Mouse (Mus musculus): ENCODE data around the gene Hephl1. TPM values are rescaled to one million over a fixed set of nuclear protein-coding genes. Genes with fewer than 3 reads are reported as not detected.

The Hephl1 gene
- polyA plus RNA-seq, 1 experiment from 2014 or later: not detected

DNA sequence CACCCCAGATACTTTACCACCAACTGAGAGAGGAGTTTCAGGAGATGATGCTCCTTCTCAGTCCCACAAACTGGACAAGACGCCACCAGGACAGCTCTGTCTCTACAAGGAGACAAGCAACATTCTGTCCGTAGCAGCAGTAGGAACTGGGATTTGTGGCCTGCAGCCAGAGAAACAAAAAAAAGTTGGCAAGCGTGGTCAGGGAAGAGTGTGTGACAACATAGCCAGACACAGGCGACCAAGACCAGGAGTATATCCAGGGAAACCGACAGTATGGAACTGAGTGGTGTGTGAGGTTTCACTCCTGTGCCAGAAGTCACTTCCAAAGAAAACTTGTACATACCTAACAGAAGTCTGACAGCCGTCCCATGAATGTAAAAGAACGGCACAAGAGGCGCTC lies 81.1 kb downstream of the Hephl1 start:
- WGBS: 91% methylated on average over 8 of the region's 8 CpGs
- Histone ChIP-seq H3K36me3 (ENCODE audit: control insufficient read depth, insufficient read depth, low read length) (peaks cover 5% of the 10 kb centered on the region; the same call in 1 of the 2 replicates), H3K4me2 (no peak overlapping the region), H3K4me3 (ENCODE audit: low read depth, low read length) (no peak overlapping the region), H3K9me3 (ENCODE audit: control insufficient read depth, low read length) (no peaks in the 10 kb centered on the region), H3K4me1 (ENCODE audit: control insufficient read depth, insufficient read depth, low read length) (no peaks in the 10 kb centered on the region), H3K27me3 (ENCODE audit: control insufficient read depth, insufficient read depth, low read length) (no peaks in the 10 kb centered on the region), H3K9ac (ENCODE audit: low read length) (no peak overlapping the region), H3K27ac (ENCODE audit: low read depth, low read length) (no peak overlapping the region)
- peak; percentile 53 for DNase-seq (ENCODE audit: low spot score, missing footprints)
- ATAC-seq (ENCODE audit: low FRiP score): no peak

DNA sequence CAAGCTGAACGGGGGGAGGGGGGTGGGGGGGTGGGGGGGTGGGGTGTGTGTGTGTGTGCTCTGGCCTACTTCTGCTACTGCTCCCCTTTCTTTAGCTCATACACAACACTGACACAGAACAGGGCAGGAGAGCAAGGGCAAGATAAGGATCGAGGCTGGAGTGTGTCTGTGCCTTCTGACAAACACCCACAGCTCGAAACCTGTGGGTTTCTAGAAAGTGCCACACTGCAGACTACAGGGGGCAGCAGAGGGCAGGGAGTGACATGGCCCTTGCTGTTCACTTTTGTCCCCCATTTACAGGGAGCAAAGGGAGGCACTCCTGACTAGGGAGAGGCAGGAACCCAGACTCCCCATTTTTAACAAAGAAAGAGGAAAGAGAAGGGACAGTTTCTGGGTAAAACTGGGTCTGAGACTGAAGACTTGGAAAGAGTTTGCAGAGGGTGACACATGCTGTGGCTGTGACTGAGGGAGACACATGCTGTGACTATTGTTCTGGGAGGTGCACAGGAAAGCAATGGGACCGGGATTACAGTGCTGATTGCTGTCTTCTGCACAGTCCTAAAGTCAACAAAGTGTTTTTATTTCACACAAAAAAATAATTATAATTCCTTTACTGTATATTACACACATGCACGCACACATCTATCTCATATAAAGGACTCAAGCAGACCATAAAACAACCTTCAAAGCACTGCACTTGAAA lies 82.7 kb downstream of the Hephl1 start:
- Histone ChIP-seq H3K4me3 (ENCODE audit: low read depth, low read length) (no peak overlapping the region), H3K27me3 (ENCODE audit: control insufficient read depth, insufficient read depth, low read length) (no peaks in the 10 kb centered on the region), H3K9ac (ENCODE audit: low read length) (no peak overlapping the region), H3K27ac (ENCODE audit: low read depth, low read length) (no peak overlapping the region), H3K9me3 (ENCODE audit: control insufficient read depth, low read length) (no peaks in the 10 kb centered on the region), H3K36me3 (ENCODE audit: control insufficient read depth, insufficient read depth, low read length) (peaks cover 5% of the 10 kb centered on the region; the same call in 1 of the 2 replicates), H3K4me1 (ENCODE audit: control insufficient read depth, insufficient read depth, low read length) (no peaks in the 10 kb centered on the region), H3K4me2 (no peak overlapping the region)
- ATAC-seq (ENCODE audit: low FRiP score): peak; percentile 55; the same call in 1 of the 2 replicates
- DNase-seq (ENCODE audit: low spot score, missing footprints): peak; percentile 75
- WGBS: 59% methylated on average over 5 of the region's 5 CpGs

DNA sequence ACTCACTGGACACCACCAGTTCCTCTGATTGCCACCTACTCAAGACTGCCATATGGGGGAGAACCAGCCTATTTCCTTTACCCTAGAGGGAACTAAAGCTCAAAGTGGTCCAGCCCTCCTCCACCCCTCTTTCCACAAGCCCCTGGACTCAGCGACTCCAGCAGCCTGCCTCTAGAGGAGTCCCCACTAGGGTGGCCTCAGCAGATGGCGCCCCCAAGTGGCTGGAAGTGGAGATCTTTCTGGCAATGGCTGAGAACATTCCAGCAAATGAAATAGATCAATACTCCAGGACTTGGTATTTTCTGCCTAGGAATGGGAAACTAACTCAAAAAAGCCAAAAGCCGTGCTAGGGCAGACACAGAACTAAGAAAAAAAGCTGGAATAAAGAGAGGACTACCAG lies 84.2 kb downstream of the Hephl1 start:
- Histone ChIP-seq H3K4me1 (ENCODE audit: control insufficient read depth, insufficient read depth, low read length) (no peaks in the 10 kb centered on the region), H3K9ac (ENCODE audit: low read length) (no peak overlapping the region), H3K36me3 (ENCODE audit: control insufficient read depth, insufficient read depth, low read length) (peaks cover 5% of the 10 kb centered on the region; the same call in 1 of the 2 replicates), H3K9me3 (ENCODE audit: control insufficient read depth, low read length) (no peaks in the 10 kb centered on the region), H3K27ac (ENCODE audit: low read depth, low read length) (no peak overlapping the region), H3K4me2 (no peak overlapping the region), H3K4me3 (ENCODE audit: low read depth, low read length) (no peak overlapping the region), H3K27me3 (ENCODE audit: control insufficient read depth, insufficient read depth, low read length) (no peaks in the 10 kb centered on the region)
- DNase-seq (ENCODE audit: low spot score, missing footprints) (peak; percentile 64), ATAC-seq (ENCODE audit: low FRiP score) (no peak)
- 71% methylated on average over 3 of the region's 3 CpGs for WGBS

DNA sequence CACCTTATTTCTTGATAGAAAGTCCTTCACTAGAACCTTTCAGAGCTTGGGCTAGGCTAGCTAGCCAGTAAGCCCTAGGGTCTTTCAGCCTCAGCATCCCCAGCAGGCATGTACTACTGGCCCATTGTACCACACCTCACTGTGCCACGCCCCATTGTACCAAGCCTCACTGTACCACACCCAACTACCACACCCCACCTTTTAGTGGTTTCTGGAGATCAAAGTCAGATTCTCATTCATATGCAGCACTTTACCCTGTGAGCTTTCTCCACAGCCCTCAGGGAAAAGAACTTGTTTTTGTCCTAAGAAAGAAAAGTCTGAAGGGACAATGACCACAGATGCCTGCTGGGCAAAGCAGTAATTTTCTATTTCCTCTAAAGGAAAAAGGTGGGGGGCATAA lies 88.9 kb downstream of the Hephl1 start:
- H3K27ac ChIP-seq (ENCODE audit: low read depth, low read length): no peak overlapping the region
- H3K4me3 ChIP-seq (ENCODE audit: low read depth, low read length): no peak overlapping the region
- DNase-seq (ENCODE audit: low spot score, missing footprints): no peak
- H3K4me2 ChIP-seq: no peak overlapping the region
- ATAC-seq (ENCODE audit: low FRiP score): no peak
- no peaks in the 10 kb centered on the region for H3K4me1 ChIP-seq (ENCODE audit: control insufficient read depth, insufficient read depth, low read length)
- no peaks in the 10 kb centered on the region for H3K27me3 ChIP-seq (ENCODE audit: control insufficient read depth, insufficient read depth, low read length)
- H3K36me3 ChIP-seq (ENCODE audit: control insufficient read depth, insufficient read depth, low read length): 0 out of 2 replicates have a peak, but pooled peaks cover 6% of the 10 kb centered on the region
- no peaks in the 10 kb centered on the region for H3K9me3 ChIP-seq (ENCODE audit: control insufficient read depth, low read length)
- 76% methylated on average over 1 of the region's 1 CpGs for WGBS
- H3K9ac ChIP-seq (ENCODE audit: low read length): no peak overlapping the region

DNA sequence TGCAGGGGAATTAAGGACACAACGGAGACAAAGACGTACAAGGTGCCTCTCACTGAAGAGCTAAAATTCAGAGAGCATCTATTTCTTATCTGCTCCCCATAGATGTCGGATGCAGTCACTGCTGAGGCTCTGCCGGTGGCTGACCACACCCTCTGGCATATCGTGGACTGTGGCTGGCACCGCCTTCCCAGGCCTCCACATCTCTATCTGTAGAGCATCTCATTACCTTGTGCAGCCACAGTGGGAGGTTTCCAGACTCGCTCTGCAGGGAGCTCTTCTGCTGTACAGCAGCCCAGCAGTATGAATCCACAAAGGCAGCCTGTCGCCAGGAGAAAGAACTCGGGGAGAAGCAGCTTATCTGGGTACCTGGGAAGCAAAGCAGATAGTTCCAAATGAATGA lies 90.8 kb downstream of the Hephl1 start:
- Histone ChIP-seq H3K9me3 (ENCODE audit: control insufficient read depth, low read length) (no peaks in the 10 kb centered on the region), H3K4me3 (ENCODE audit: low read depth, low read length) (no peak overlapping the region), H3K4me2 (no peak overlapping the region), H3K4me1 (ENCODE audit: control insufficient read depth, insufficient read depth, low read length) (no peaks in the 10 kb centered on the region), H3K36me3 (ENCODE audit: control insufficient read depth, insufficient read depth, low read length) (0 out of 2 replicates have a peak, but pooled peaks cover 6% of the 10 kb centered on the region), H3K27ac (ENCODE audit: low read depth, low read length) (no peak overlapping the region), H3K27me3 (ENCODE audit: control insufficient read depth, insufficient read depth, low read length) (no peaks in the 10 kb centered on the region), H3K9ac (ENCODE audit: low read length) (no peak overlapping the region)
- ATAC-seq (ENCODE audit: low FRiP score): no peak
- 79% methylated on average over 9 of the region's 9 CpGs for WGBS
- DNase-seq (ENCODE audit: low spot score, missing footprints): no peak

DNA sequence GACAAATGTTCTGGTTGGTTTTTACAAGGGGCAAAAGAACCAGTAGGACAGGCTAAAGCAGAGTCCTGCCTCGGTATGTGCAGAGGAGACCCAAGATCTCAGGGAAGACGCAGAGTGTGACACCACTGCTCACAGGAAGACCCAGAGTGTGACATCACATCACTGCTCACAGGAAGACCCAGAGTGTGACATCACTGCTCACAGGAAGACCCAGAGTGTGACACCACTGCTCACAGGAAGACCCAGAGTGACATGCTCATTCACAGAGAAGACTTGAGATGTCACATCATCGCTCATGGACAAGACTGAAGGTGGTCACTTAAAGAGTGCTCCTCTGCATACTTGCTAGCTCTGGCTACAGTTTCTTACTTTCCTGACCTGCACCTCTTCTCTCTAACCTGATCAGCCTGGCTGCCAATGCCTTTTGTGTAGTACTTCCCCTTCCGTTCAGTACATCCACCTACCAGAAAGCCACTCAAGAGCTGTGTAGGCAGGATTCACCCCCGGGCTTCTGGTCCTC lies 91.3 kb downstream of the Hephl1 start:
- DNase-seq (ENCODE audit: low spot score, missing footprints): no peak
- Histone ChIP-seq H3K4me3 (ENCODE audit: low read depth, low read length) (no peak overlapping the region), H3K27ac (ENCODE audit: low read depth, low read length) (no peak overlapping the region), H3K27me3 (ENCODE audit: control insufficient read depth, insufficient read depth, low read length) (no peaks in the 10 kb centered on the region), H3K4me2 (no peak overlapping the region), H3K36me3 (ENCODE audit: control insufficient read depth, insufficient read depth, low read length) (0 out of 2 replicates have a peak, but pooled peaks cover 6% of the 10 kb centered on the region), H3K9me3 (ENCODE audit: control insufficient read depth, low read length) (no peaks in the 10 kb centered on the region), H3K4me1 (ENCODE audit: control insufficient read depth, insufficient read depth, low read length) (no peaks in the 10 kb centered on the region), H3K9ac (ENCODE audit: low read length) (no peak overlapping the region)
- ATAC-seq (ENCODE audit: low FRiP score): no peak
- 93% methylated on average over 5 of the region's 5 CpGs for WGBS

DNA sequence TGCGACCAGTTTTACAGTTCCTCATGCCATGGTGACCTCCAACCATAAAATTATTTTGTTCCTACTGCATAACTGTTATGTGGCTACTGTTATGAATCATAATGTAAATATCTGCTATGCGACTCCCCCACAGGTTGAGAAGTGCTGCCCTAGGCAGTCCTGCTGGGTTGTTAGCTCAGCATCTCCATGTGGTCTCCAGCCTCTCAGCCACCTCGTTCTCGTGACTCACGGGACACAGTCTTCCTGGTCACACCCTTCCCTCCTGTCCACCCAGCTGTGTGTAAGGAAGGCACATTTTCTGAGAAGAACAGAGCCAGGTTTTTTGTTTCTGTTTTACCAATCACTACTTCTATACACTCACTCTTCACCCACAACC lies 93.2 kb downstream of the Hephl1 start:
- Histone ChIP-seq H3K36me3 (ENCODE audit: control insufficient read depth, insufficient read depth, low read length) (0 out of 2 replicates have a peak, but pooled peaks cover 6% of the 10 kb centered on the region), H3K4me3 (ENCODE audit: low read depth, low read length) (no peak overlapping the region), H3K27ac (ENCODE audit: low read depth, low read length) (no peak overlapping the region), H3K4me1 (ENCODE audit: control insufficient read depth, insufficient read depth, low read length) (no peaks in the 10 kb centered on the region), H3K9ac (ENCODE audit: low read length) (no peak overlapping the region), H3K4me2 (no peak overlapping the region), H3K27me3 (ENCODE audit: control insufficient read depth, insufficient read depth, low read length) (no peaks in the 10 kb centered on the region), H3K9me3 (ENCODE audit: control insufficient read depth, low read length) (no peaks in the 10 kb centered on the region)
- 93% methylated on average over 5 of the region's 5 CpGs for WGBS
- no peak for DNase-seq (ENCODE audit: low spot score, missing footprints)
- no peak for ATAC-seq (ENCODE audit: low FRiP score)

DNA sequence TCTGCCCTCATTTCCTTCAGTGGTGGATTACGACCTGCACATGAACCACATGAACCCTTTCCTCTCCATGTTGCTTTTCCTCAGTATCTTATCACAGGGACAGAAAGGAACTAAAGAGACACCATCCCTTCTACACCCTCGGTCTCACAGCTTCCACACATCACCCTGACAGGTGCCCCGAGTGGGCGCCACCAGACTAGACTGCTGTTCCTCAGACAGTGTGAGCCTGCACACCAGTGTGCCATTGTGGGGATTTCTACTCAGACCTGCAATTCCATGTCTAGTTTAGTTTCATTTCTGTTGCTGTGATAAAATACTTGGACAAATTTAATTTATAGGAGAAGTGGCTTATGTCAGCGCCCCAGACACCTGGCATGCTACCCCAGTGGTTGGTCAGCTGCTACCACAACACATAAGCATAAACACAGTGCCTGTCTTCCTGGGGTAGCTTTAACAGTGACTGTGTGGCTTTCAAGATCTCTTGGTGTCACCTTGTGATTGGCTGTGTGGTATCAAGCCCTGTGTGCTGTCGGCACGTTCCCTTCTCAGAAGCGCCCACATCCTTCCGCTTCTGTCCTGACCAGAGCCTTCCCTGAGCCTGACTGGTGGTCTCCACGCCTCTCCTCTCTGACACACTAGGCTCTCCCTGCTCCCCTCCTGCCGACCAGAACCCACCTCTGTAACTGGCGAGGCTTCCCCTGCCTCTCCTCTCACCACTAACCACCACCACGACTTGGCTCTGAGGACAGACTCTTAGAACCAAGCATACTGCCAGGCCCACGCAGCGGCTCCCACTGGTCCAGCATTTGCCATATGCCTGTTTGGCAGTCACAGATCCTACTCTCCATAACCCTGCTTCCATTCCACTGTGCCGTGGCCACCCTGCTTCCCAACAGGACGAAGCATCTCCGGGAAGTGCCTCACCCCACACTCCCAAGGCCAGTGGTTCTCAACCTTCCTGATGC lies 93.8 kb downstream of the Hephl1 start:
- Histone ChIP-seq H3K36me3 (ENCODE audit: control insufficient read depth, insufficient read depth, low read length) (0 out of 2 replicates have a peak, but pooled peaks cover 6% of the 10 kb centered on the region), H3K27ac (ENCODE audit: low read depth, low read length) (no peak overlapping the region), H3K9me3 (ENCODE audit: control insufficient read depth, low read length) (no peaks in the 10 kb centered on the region), H3K9ac (ENCODE audit: low read length) (no peak overlapping the region), H3K4me1 (ENCODE audit: control insufficient read depth, insufficient read depth, low read length) (no peaks in the 10 kb centered on the region), H3K27me3 (ENCODE audit: control insufficient read depth, insufficient read depth, low read length) (no peaks in the 10 kb centered on the region), H3K4me2 (no peak overlapping the region), H3K4me3 (ENCODE audit: low read depth, low read length) (no peak overlapping the region)
- no peak for DNase-seq (ENCODE audit: low spot score, missing footprints)
- no peak for ATAC-seq (ENCODE audit: low FRiP score)
- 89% methylated on average over 18 of the region's 18 CpGs for WGBS

Measured in midbrain, embryonic 11.5 days (tissue).